Mouse (Mus musculus) kidney, adult 2 months (tissue): ENCODE data around the gene Tmem234. TPM values are rescaled to one million over a fixed set of nuclear protein-coding genes. Genes with fewer than 3 reads are reported as not detected.

Experiments used
- DNase-seq: peaks from one replicate; pipeline ENCODE4 v3.0.0; 2021
- H3K27ac ChIP-seq: fragments of 200-500 bp; 2 replicates; pipeline ENCODE4 v1.5.1; 2012; ENCODE audit warnings: low read depth, low read length, control low read depth, inconsistent platforms; ENCODE audit not compliant: insufficient read depth
- H3K27me3 ChIP-seq: fragments of 200-500 bp; replicated peaks from 2 replicates; pipeline ENCODE4 v1.6.1; 2012; ENCODE audit warnings: mild to moderate bottlenecking, moderate library complexity, low read length, inconsistent platforms; ENCODE audit not compliant: control insufficient read depth, insufficient read depth
- H3K36me3 ChIP-seq: fragments of 200-500 bp; 2 replicates; pipeline ENCODE4 v1.6.1; 2012; ENCODE audit warnings: mild to moderate bottlenecking, moderate library complexity, low read length, inconsistent platforms; ENCODE audit not compliant: control insufficient read depth, insufficient read depth
- H3K4me1 ChIP-seq: fragments of 200-500 bp; 2 replicates; pipeline ENCODE4 v1.6.1; 2011; ENCODE audit warnings: low read length; ENCODE audit not compliant: control insufficient read depth, insufficient read depth
- H3K4me3 ChIP-seq: fragments of 200-500 bp; 2 replicates; pipeline ENCODE4 v1.5.1; 2011; ENCODE audit warnings: mild to moderate bottlenecking, low read depth, low read length, control low read depth; ENCODE audit not compliant: insufficient read depth
- CTCF ChIP-seq: fragments of 200-500 bp; conservative IDR thresholded peaks from 2 replicates; pipeline ENCODE4 v1.5.1; 2011; ENCODE audit warnings: low read depth, mild to moderate bottlenecking, control low read depth, low read length, moderate library complexity, mixed read lengths; ENCODE audit not compliant: insufficient read depth, insufficient read length
- POLR2A ChIP-seq: fragments of 200-500 bp; IDR thresholded peaks from one replicate; pipeline ENCODE4 v1.6.1; 2011; ENCODE audit warnings: low read depth, low read length, control low read depth
- WGBS: fragments of 180-500 bp; shearing (Covaris S2); methylation state at CpG from one replicate; pipeline ENCODE4 v1.1.7; 2018; 5-methylcytosine and 5-hydroxymethylcytosine counted together
- polyA plus RNA-seq: library from polyadenylated mRNA; depleted of rRNA; stranded (reverse); fragments of >200 nt; gene quantifications from 2 replicates; pipeline ENCODE4 v1.2.3, GENCODE M21; 2012

The Tmem234 gene
- polyA plus RNA-seq, 1 experiment: 162 TPM

- Histone ChIP-seq H3K27me3 (no peaks in the 10 kb centered on the region), H3K4me1 (peaks cover 3% of the 10 kb centered on the region; the same call in 1 of the 2 replicates), H3K27ac (peak overlapping the region; percentile 54; the same call in 1 of the 2 replicates), H3K4me3 (no peak overlapping the region), H3K36me3 (no peaks in the 10 kb centered on the region)
- no peak for DNase-seq
- TF ChIP-seq CTCF: no peak
- no peak for TF ChIP-seq POLR2A
- WGBS: 61% methylated on average over 7 of the region's 7 CpGs
Measured at GRCm38 (mm10) chr4:129580347-129580746, 20.1 kb upstream of the Tmem234 start.

GRCm38 (mm10) chr4:129582251-129582650, 18.2 kb upstream of the Tmem234 start:
- TF ChIP-seq POLR2A (no peak), CTCF (no peak)
- no peak overlapping the region for H3K4me3 ChIP-seq
- DNase-seq: no peak
- H3K27me3 ChIP-seq: no peaks in the 10 kb centered on the region
- peaks cover 3% of the 10 kb centered on the region; the same call in 1 of the 2 replicates for H3K4me1 ChIP-seq
- no peak overlapping the region for H3K27ac ChIP-seq
- no peaks in the 10 kb centered on the region for H3K36me3 ChIP-seq
- WGBS: 87% methylated on average over 1 of the region's 1 CpGs

- Histone ChIP-seq H3K4me1 (peaks cover 3% of the 10 kb centered on the region; the same call in 1 of the 2 replicates), H3K27ac (peak overlapping the region; percentile 72; the same call in 1 of the 2 replicates), H3K4me3 (no peak overlapping the region; the same call in 1 of the 2 replicates), H3K27me3 (no peaks in the 10 kb centered on the region), H3K36me3 (no peaks in the 10 kb centered on the region)
- TF ChIP-seq POLR2A (no peak), CTCF (no peak)
- DNase-seq: no peak
- WGBS: 79% methylated on average over 1 of the region's 1 CpGs
Measured at GRCm38 (mm10) chr4:129584370-129584769, 16.1 kb upstream of the Tmem234 start.

DNA sequence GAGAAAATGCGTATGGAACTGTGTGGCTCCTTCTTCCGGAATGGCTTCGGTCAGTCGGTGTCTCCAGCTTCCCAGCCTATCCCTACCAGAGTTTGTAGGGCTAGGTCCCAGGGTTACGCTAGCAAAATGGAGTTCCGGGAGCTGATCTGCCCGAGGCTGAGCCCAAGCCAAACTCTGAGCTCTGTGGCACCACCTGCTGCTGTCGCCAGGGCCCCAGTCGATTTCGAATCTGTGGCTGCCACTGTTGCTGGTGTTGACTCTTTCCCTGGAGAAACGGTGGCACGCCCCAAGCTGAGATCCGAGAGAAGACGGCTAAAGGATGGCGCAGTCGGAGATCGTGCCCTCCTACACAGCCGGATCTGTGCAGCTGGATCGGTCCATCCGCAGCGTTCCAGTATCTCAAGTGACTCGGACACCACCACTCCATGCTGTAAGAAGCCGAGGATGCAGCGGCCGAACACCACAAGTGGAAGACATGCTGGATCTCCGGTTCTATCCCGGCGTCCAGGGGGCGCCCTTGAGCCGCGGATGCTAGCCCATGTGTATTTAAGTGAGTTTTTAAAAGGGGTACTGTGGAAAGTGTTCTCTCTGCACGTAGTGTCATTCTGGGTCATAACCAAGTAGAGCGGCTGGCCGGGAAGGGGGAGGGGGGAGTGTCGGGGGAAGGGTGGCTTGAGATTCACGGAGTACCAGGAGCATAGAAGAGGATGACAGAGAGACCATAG, 15.4 kb upstream of the Tmem234 start:
- TF ChIP-seq CTCF (peak; percentile 78), POLR2A (no peak)
- Histone ChIP-seq H3K4me3 (peak overlapping the region; percentile 66), H3K36me3 (no peaks in the 10 kb centered on the region), H3K4me1 (peaks cover 3% of the 10 kb centered on the region; the same call in 1 of the 2 replicates), H3K27me3 (no peaks in the 10 kb centered on the region), H3K27ac (peak overlapping the region; percentile 72)
- WGBS: 2% methylated on average over 36 of the region's 36 CpGs
- peak; percentile 94 for DNase-seq

DNA sequence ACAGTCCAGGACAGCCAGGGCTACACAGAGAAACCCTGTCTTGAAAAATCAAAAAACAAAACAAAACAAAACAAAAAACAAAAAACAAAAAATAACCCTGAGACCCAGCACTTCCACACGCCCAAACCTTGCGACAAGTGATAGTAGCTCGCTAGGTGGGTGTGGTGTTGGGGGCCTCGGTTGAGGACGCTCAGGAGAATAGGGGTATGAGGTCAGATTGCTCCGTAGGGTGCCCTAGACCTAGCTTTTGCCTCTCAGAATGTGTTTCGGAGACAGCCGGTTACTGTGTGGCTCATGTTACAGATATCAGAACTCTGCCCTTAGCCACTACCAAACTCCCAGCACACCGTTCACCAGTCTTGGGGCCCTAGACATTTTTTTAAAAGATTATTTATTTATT, 14.7 kb upstream of the Tmem234 start:
- TF ChIP-seq CTCF: no peak
- no peak for TF ChIP-seq POLR2A
- Histone ChIP-seq H3K27me3 (no peaks in the 10 kb centered on the region), H3K27ac (no peak overlapping the region), H3K36me3 (no peaks in the 10 kb centered on the region), H3K4me3 (no peak overlapping the region), H3K4me1 (peaks cover 3% of the 10 kb centered on the region; the same call in 1 of the 2 replicates)
- 78% methylated on average over 9 of the region's 9 CpGs for WGBS
- DNase-seq: no peak

GRCm38 (mm10) chr4:129586943-129587342, 13.5 kb upstream of the Tmem234 start:
- 31% methylated on average over 1 of the region's 1 CpGs for WGBS
- peak; percentile 80 for DNase-seq
- TF ChIP-seq CTCF (no peak), POLR2A (no peak)

DNA sequence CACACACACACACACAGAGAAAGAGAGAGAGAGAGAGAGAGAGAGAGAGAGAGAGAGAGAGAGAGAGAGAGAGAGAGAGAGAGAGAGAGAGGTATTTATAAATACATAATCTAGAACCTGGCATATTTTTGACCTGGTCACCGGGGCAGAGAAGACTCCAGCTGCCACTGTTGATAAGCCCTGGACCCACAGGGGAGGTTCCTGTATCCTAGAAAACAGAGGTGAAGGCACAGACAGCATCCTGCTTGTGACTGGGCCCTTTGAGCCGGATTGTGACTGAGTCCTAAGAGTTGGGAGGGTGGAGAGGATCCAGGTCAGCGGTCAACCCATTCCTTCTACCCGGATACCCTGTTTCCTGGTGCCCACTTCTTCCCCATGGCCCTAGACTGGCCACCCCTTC, 11.6 kb upstream of the Tmem234 start:
- peaks cover 4% of the 10 kb centered on the region for H3K36me3 ChIP-seq
- peaks cover 3% of the 10 kb centered on the region; the same call in 1 of the 2 replicates for H3K4me1 ChIP-seq
- DNase-seq: no peak
- H3K27ac ChIP-seq: no peak overlapping the region
- no peak for TF ChIP-seq POLR2A
- no peak for TF ChIP-seq CTCF
- H3K4me3 ChIP-seq: no peak overlapping the region
- no peaks in the 10 kb centered on the region for H3K27me3 ChIP-seq
- WGBS: 67% methylated on average over 4 of the region's 4 CpGs

More at GRCm38 (mm10) chr4:129586943-129587342, 13.5 kb upstream of the Tmem234 start:
- peaks cover 3% of the 10 kb centered on the region; the same call in 1 of the 2 replicates for H3K4me1 ChIP-seq
- H3K27ac ChIP-seq: peak overlapping the region; percentile 34; the same call in 1 of the 2 replicates
- no peaks in the 10 kb centered on the region for H3K27me3 ChIP-seq
- no peak overlapping the region for H3K4me3 ChIP-seq
- no peaks in the 10 kb centered on the region for H3K36me3 ChIP-seq
